Mouse (Mus musculus): ENCODE results near the gene Srf.

Gene Srf

DNA sequence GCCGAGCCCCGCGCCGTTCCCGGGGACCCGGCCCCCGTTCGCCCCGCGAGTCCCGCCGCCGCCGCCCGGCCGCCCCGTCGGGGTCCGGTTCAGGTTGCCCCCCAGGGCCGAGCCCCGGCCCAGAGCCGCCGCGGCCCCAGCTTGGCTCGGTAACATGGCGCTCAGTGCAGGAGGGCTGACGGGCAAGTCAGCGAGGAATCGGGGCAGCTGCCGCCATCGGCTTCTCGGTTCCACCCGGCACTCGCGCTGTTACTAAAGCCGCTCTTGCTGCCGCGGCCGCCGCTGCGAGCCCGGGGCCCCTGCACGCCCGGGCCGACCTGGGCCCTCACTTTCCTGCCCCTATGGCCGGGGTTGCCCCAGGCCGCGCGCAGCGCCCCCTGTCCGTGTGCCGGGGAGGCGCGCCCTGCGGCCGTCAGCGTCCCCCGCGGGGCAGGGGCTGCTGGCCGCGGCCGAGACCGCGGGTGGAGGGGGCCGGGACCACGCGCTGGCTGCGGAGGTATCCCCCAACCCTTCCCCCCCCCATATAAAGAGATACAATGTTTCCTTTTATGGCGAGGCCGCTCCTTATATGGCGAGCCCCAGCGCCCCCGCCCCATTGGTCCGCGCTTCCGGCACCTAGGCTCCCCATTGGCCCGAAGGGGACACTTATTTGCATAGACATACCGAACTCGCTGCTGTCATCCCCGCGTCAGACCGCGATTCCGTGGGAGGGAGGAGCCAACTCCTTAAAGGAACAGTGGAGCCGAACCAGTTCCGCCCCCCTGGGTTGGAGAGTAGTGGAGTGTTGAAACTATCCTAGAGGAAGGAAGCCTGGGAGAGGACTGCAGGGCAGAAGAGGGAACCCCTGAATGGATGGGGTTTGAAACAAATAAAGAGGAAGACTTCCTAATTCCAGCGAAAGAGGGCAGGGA, at the start of gene Srf:
TSS of gene Srf (minus strand) at position 503 of the 911 bp plus-strand sequence.
- peak; percentile 98 for DNase-seq (ENCODE audit: low read depth)

DNA sequence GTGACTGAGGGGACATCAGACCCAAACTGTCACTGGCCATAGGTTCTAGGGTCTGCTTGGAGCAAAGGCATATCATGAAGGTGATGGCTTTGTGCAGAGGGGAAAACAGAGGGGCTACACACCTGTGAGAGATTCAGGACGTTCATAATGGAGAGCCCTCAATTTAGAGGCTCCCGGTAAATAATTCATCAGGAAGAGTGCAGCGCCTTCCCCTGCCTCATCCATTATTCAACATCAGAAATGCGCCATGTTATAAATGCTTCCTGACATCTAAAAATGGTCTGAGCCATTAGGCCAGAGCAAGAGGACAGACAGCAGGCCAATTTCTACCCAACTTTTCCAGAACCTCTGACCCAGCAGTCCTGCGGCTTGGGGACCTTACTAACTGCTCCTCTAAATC, 49.2 kb upstream of the Srf start:
- no peak for DNase-seq (ENCODE audit: low read depth)

GRCm38 (mm10) chr17:46603229-46603628, 47.3 kb upstream of the Srf start:
- no peak for DNase-seq (ENCODE audit: low read depth)

GRCm38 (mm10) chr17:46602212-46602611, 46.2 kb upstream of the Srf start:
- no peak for DNase-seq (ENCODE audit: low read depth)

- DNase-seq (ENCODE audit: low read depth) = peak; percentile 18
These were observed 44.6 kb upstream of the Srf start for GRCm38 (mm10) chr17:46600569-46600968.

DNA sequence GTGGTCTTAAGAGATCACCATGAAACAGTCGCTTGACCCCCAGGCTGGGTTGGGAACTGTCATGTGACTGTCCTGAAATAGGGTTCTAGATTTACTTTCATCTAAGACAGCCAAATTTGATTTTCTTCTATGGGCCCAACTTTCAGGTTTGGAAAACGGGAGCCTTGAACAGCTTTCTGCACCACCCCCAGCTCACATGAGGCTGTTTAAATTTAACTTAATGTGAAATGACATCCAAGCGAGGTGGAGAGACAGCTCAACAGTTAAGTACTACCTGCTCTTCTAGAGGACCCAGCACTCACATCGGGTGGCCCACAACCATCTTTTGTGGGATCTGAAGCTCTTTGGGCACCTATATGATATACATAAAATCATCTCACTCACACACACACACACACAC, 43.0 kb upstream of the Srf start:
- no peak for DNase-seq (ENCODE audit: low read depth)

DNA sequence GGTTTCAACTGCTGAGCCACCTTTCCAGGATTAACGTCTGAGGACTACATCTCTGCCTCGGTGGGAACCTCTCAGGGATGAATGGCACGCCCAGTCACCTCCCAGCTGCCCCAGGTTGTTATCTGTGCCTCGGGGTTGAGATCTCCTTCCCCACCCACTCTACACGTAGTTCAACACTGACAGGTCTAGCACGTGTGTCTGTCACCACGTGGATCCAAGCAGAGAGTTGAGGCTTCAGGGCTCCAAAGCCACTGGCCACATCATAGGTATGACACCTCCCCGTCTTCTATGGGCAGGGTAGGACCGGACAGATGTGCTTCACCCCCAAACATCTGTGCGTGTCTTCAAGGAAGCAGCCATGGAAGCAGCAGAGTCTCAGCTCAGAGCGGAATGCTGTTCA, 42.0 kb upstream of the Srf start:
- no peak for DNase-seq (ENCODE audit: low read depth)

DNA sequence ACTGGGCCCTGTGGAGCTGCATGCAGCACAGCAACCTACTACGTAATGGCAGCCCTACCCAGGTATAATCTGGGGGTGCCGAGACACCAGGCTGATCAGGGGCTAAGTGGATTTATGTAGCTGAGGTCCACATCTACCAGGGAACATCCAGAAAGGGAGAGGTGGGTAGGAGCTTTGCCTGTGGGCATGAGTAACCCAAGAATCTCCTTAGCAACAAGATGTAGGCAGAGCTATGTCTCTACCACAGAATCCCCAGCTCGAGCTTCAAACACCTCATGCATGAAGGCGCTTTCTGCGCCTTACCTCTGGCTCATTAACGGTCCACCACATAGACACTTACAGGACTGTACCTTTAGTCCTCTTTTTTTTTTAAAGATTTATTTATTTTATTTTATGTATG, 39.4 kb upstream of the Srf start:
- no peak for DNase-seq (ENCODE audit: low read depth)

DNA sequence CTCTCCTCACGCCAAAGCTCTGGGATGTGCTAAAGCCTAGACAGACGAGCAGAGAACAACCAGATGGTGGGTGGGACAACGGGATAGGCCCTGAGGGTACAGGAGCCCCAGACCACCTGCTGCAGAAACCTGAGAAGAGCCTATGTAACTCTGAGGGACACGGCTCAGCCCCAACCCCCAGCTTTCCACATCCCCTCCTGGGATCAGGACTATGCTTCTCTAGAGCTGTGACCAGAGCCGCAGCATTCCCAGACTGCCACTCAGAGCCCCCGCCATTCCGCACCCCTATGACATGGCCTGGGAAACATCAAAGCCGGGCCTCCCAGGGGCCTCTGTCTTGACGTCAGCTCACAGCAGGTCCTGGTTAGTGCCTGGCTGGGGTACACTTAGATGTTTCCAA, 38.6 kb upstream of the Srf start:
- no peak for DNase-seq (ENCODE audit: low read depth)

DNA sequence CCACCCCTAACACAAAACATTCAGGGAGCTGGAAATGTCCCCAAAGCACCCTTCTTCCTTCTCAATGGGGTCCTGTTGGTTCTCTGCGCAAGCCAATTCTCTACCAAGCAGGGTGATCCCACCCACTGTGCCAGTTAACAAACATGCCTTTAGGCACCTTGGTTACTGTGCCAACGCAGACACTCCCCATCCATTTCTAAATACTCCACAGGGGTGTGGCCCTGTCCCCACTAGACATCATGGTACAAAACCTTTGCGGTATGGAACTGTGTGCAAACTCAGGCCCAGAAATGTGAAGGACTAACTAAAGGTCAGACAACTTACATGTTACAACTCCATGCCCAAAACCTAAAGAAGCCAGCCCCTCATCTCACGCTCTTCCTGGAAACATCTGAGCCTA, 37.1 kb upstream of the Srf start:
- DNase-seq (ENCODE audit: low read depth) = no peak

- DNase-seq (ENCODE audit: low read depth) = no peak
These were observed 35.4 kb upstream of the Srf start for GRCm38 (mm10) chr17:46591406-46591805.

DNA sequence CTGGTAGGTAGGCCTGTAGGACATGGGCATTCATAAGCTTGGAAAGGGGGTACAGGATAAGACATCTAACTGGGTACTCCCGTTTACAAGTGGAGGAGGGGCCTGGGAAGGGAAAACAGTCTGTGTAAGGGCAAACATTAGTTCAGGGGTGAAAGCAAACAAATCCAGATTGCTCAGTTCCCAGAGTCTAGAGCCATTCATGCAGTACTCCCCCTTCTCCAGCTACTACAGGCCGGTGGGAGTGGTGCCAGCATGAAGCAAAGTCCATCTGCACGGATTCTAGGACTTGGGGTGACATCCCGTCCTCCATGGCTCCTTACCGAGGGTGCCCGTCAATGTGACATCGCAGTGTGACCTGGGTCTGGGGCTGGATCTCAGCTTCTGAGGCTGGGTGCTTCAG, 34.5 kb upstream of the Srf start:
- no peak for DNase-seq (ENCODE audit: low read depth)

DNA sequence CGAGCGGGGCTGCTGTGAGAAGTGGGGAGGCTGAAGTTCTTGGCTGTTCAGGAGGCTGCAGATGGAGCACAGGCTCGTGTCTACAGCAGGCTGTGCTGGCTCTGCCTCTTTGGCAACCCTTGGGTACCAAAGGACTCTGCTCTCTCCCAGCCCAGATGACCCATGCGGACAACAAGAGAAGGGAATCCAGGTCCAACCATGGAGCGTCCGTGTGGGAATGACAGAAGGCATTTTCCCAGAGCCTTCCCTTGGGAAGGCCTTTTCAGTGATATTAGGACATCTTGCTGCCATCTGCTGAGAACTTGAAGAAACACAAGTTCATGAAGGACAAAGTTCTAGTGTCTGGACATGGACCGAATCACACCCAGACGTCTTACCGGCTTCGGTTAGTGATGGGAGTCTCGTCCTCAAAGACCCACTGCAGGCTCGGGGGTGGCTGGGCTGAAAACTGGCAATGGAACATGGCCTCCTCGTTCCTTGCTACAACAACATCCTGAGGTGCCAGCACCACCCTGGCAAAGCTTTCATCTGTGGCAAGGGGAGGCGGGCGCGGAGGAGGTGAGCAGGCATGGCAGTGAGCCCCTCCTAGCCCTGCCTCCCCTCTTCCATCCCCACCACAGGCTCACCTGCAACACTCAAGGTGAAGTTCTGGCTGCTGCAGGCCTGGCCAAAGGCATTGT, 33.8 kb upstream of the Srf start:
- no peak for DNase-seq (ENCODE audit: low read depth)

DNA sequence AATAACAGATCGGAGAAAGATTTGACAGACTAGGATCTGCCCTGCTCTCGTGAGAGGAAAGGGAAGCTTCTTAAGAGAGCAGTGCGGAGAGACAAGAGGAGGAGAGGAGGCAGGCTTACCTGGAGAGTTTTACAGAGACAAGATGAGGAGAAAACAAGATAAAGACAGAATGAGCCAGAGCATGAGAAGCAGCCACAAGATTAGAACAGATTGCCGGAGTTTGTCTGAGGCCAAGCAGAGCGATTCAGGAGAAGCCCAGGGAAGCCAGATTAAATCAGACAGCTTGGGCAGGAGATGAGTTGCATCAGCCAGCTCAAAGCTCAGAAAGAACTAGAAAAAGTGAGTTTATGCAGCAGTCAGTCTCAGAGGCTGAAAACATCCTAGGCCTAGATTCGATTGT, 32.9 kb upstream of the Srf start:
- DNase-seq (ENCODE audit: low read depth) = no peak

DNA sequence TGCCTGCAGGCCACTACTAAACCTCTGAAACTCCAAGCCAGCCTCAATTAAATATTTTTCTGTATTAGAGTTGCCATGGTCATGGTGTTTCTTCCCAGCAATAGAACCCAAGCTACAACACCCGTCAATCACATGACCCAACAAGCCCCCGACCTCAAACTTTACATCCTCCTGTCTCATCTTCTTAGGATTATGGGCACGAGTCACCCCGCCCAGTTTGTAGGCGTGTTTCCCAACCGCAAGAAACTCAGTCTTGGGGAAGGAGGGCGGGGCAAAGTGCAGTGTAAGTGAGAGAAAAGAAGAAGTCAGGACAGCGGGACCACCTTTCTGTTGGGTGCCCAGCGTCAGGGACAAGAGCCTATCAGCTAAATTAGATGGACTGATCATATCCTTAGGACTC, 32.2 kb upstream of the Srf start:
- peak; percentile 53 for DNase-seq (ENCODE audit: low read depth)

- DNase-seq (ENCODE audit: low read depth) = no peak
These were observed 30.4 kb upstream of the Srf start for GRCm38 (mm10) chr17:46586327-46586726.

DNA sequence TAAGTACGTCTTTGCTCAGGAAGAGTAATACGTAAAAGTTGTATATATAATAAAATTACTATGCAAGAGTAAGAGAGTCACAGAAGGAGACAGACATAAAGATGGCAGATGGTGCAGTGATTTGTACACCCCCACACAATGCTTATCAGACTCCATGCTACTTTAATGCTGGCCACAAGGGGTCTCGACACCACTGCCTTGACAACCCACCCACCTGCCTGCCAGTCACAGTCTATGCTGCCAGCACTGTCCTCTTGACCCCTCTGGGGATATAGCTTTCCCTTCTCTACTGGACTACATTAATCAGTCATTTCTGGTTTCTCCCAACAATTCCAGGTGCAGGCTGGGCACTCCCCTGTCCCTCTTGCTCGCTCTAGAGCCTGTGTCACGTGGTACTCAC, 22.7 kb upstream of the Srf start:
- DNase-seq (ENCODE audit: low read depth) = no peak

GRCm38 (mm10) chr17:46576070-46576469, 20.1 kb upstream of the Srf start:
- DNase-seq (ENCODE audit: low read depth) = peak; percentile 54

DNA sequence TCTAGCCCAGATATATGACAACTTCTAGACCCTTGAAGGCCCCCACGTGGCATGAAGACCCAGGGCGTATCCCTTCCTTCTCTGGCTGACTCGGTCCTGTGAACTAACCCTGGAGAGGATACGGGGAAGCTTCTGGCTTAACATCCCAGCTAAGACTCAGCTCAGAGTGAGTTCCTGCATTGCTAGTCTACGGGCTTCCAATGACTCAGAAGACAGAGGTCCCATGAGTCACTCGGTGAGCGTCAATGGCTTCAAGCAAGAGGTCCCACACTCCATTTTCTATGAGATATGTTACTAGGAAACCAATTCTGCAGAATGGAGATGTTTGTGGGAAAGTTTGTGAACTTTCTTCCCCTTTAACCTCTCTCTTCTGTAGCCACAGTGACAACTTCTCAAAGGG, 18.6 kb upstream of the Srf start:
- DNase-seq (ENCODE audit: low read depth) = no peak

DNA sequence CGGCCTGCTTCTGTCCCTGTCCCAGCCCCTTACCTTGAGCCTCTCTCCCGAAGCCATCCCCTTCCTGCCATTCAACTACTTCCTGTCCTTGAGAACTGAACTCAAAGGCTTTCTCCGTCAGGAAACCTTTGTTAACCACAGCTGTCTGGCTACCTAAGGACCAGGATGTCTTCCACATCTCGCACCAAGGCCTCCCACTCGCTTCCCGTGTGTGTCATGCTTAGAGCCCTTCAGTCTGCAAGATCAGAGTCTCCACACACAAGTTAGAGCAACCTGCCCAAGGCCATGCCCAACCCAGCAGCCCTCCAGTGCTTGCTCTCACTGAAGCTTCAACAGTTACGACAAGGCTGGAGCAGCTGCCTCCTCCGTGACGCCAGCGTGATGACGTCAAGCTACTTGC, 15.0 kb upstream of the Srf start:
- DNase-seq (ENCODE audit: low read depth) = no peak

GRCm38 (mm10) chr17:46559146-46559545, 3.2 kb upstream of the Srf start:
- DNase-seq (ENCODE audit: low read depth) = no peak

DNA sequence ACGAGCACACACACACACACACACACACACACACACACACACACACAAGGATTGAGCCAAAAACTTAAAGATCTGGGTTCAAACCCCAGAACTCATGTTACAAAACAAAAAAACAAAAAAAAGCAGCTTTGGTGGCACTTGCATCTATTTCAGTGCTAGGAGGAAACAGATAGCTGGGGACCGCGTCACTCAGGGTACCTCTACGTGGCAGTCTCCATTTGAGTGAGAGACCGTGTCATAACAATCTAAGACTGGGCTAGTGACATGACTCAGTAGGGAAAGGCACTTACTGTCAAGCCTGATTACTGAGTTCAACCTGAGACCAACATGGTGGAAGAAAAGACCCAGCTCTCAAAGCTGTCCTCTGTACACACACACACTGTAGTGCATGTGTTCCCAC, 2.2 kb upstream of the Srf start:
- DNase-seq (ENCODE audit: low read depth) = peak; percentile 65

GRCm38 (mm10) chr17:46557321-46557720, 1.3 kb upstream of the Srf start:
- DNase-seq (ENCODE audit: low read depth) = peak; percentile 42

DNA sequence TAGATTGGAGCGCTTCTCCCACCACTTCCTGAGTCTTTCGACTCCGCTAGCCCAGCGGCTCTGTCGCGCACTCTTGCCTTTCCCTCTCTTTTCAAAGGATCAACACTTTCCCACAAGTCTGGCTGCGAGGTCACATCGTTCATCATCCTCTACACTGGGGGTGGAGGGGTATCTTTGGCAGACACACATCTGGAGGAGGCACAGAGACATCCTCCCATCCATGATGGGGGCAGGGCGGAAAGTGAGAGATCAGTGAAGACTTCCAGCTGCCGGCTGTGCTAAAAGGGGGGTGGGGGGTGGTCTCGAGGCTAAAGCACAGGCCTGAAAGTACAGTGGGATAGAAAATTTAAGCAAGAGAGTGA, 590 bp upstream of the Srf start:
- DNase-seq (ENCODE audit: low read depth) = no peak

Measured in induced T-regulatory cell, adult 2 months (primary cell).